ENCODE assay signal across 8 mouse cellular contexts in genomic region chr8:57468624-57469023, GRCm38 (mm10). TPM values are rescaled to one million over a fixed set of nuclear protein-coding genes. Genes with fewer than 3 reads are reported as not detected.
DNase-seq lines count a peak whose midpoint lies in the region; ATAC-seq and TF ChIP-seq lines count a peak whose summit lies in the region.

No protein-coding gene starts in this region.

- intact Hi-C loops in heart, adult 2 months (cut with DNase I) = loop anchor here (2.0 to 5.0 kb wide), 2 partner anchors 18 to 36 kb away; partner anchors contain the start of gene Sap30

- ATAC-seq in kidney, embryonic 15.5 days (replicated peaks; ENCODE audit: low FRiP score) = peak; percentile 67; the same call in 1 of the 2 replicates
- ATAC-seq in CD4-positive, CD25-positive, alpha-beta regulatory T cell, adult 4 months = no peak
- no peak for ATAC-seq in hindbrain, embryonic 12.5 days (ENCODE audit: low FRiP score)

- peak; percentile 53 for DNase-seq in 3T3-L1 (ENCODE audit: low read depth, low spot score)
- peak; percentile 22 to 26 for DNase-seq in adrenal gland, adult 18-20 months (ENCODE audit: low spot score in 2 of 2)
- peak; percentile 77 to 91 for DNase-seq in heart, adult 2 months
- DNase-seq in T-cell, adult 2 months (ENCODE audit: low spot score) = no peak

- H3K9ac ChIP-seq in heart, adult 2 months (ENCODE audit: low read depth, low read length) = no peak overlapping the region
- no peak overlapping the region for H3K9ac ChIP-seq in kidney, embryonic 15.5 days
- H3K9ac ChIP-seq in hindbrain, embryonic 12.5 days = no peak overlapping the region

- TF ChIP-seq CTCF in heart, adult 2 months (IDR thresholded peaks at IDR 0.05) = no peak

- H3K36me3 ChIP-seq in heart, adult 2 months (ENCODE audit: control insufficient read depth, insufficient read depth, low read length) = no peaks in the 10 kb centered on the region
- no peaks in the 10 kb centered on the region for H3K36me3 ChIP-seq in kidney, embryonic 15.5 days
- no peaks in the 10 kb centered on the region for H3K36me3 ChIP-seq in myocyte (ENCODE audit: control insufficient read depth, insufficient read depth)
- no peaks in the 10 kb centered on the region for H3K36me3 ChIP-seq in hindbrain, embryonic 12.5 days

- WGBS in heart, adult 2 months = 6% methylated on average over 5 of the region's 5 CpGs
- 40% methylated on average over 5 of the region's 5 CpGs for WGBS in kidney, embryonic 15.5 days
- WGBS in hindbrain, embryonic 12.5 days = 70% methylated on average over 5 of the region's 5 CpGs

- TF ChIP-seq EP300 in heart, adult 2 months (IDR thresholded peaks at IDR 0.05; ENCODE audit: insufficient read depth, low read depth, low read length) = peak; percentile 92

- no peaks in the 10 kb centered on the region for H3K27me3 ChIP-seq in heart, adult 2 months (ENCODE audit: control insufficient read depth, insufficient read depth, low read length)
- H3K27me3 ChIP-seq in kidney, embryonic 15.5 days = no peaks in the 10 kb centered on the region
- no peaks in the 10 kb centered on the region for H3K27me3 ChIP-seq in myocyte (ENCODE audit: control insufficient read depth, insufficient read depth, insufficient read length)
- H3K27me3 ChIP-seq in hindbrain, embryonic 12.5 days = no peaks in the 10 kb centered on the region

- H3K4me1 ChIP-seq in heart, adult 2 months (ENCODE audit: control insufficient read depth, insufficient read depth, low read length) = peaks cover 1% of the 10 kb centered on the region; the same call in 1 of the 2 replicates
- peaks cover 4% of the 10 kb centered on the region; the same call in 1 of the 2 replicates for H3K4me1 ChIP-seq in kidney, embryonic 15.5 days
- no peaks in the 10 kb centered on the region for H3K4me1 ChIP-seq in hindbrain, embryonic 12.5 days

- H3K79me2 ChIP-seq in heart, adult 2 months (replicated peaks; ENCODE audit: control insufficient read depth, insufficient read depth, low read length) = no peaks in the 10 kb centered on the region
- no peaks in the 10 kb centered on the region for H3K79me2 ChIP-seq in myocyte (ENCODE audit: control insufficient read depth, insufficient read depth)

- TF ChIP-seq POLR2A in heart, adult 2 months (IDR thresholded peaks at IDR 0.05; ENCODE audit: insufficient read depth, low read depth, low read length) = no peak
- no peak for TF ChIP-seq POLR2A in myocyte (IDR thresholded peaks at IDR 0.05; ENCODE audit: insufficient read length, low read depth)

- H3K27ac ChIP-seq in heart, adult 2 months = peak overlapping the region; percentile 62
- no peak overlapping the region for H3K27ac ChIP-seq in kidney, embryonic 15.5 days
- no peak overlapping the region for H3K27ac ChIP-seq in hindbrain, embryonic 12.5 days

- H3K4me3 ChIP-seq in heart, adult 2 months = no peak overlapping the region
- no peak overlapping the region for H3K4me3 ChIP-seq in kidney, embryonic 15.5 days (replicated peaks)
- no peak overlapping the region for H3K4me3 ChIP-seq in myocyte
- no peak overlapping the region for H3K4me3 ChIP-seq in hindbrain, embryonic 12.5 days

- H3K4me2 ChIP-seq in kidney, embryonic 15.5 days = no peak overlapping the region
- no peak overlapping the region for H3K4me2 ChIP-seq in myocyte (ENCODE audit: low read depth)
- H3K4me2 ChIP-seq in hindbrain, embryonic 12.5 days (replicated peaks) = no peak overlapping the region

- H3ac ChIP-seq in myocyte (ENCODE audit: control insufficient read depth, insufficient read length) = no peak overlapping the region

- no peaks in the 10 kb centered on the region for H3K9me3 ChIP-seq in kidney, embryonic 15.5 days (replicated peaks)
- no peaks in the 10 kb centered on the region for H3K9me3 ChIP-seq in hindbrain, embryonic 12.5 days (replicated peaks)

TF ChIP-seq in myocyte, 11 proteins besides CTCF, POLR2A, EP300 and RAD21:
- no peak for TF ChIP-seq POLR2AphosphoS2 (IDR thresholded peaks at IDR 0.05; ENCODE audit: insufficient read length, low read depth)
- peak; percentile 42 for TF ChIP-seq USF1 (IDR thresholded peaks at IDR 0.05; ENCODE audit: low read depth)

RNA-seq across cellular contexts. Expression of gene Scrg1, which starts 12.9 kb away (rescaled TPM):
- under 1 TPM in 1 of 2 experiments, not detected in 1; 0.46 TPM for total RNA-seq in adrenal gland, adult 18-20 months (2021)
- total RNA-seq in heart, adult 2 months (2021) = not detected
- polyA plus RNA-seq in heart, adult 2 months (2012; rRNA removed) = 0.29 TPM in 1 of 2 replicates, not detected in the other
- polyA plus RNA-seq in kidney, embryonic 15.5 days (2015; fragmentation: Nextera tagmentation; extraction: Ambion mirVana) = 0.39 TPM in 1 of 2 replicates, not detected in the other
- not detected for polyA plus RNA-seq in myocyte (2012; fragmentation: generic; extraction: Trizol)
- not detected for polyA plus RNA-seq in CD4-positive, CD25-positive, alpha-beta regulatory T cell, adult 4 months (2017; shearing (Covaris generic))
- 1.5 and 1.6 TPM in 2 replicates for polyA plus RNA-seq in hindbrain, embryonic 12.5 days (2016; fragmentation: Nextera tagmentation; extraction: Ambion mirVana)

RNA-seq across cellular contexts. Expression of gene Sap30, which starts 19.0 kb away (rescaled TPM):
- total RNA-seq in adrenal gland, adult 18-20 months (2021) = 10 to 100 TPM; 11.9 to 14.4 TPM
- 10 to 100 TPM; 11.6 to 13.8 TPM for total RNA-seq in heart, adult 2 months (2021)
- polyA plus RNA-seq in heart, adult 2 months (2012; rRNA removed) = 5.1 and 6.9 TPM in 2 replicates
- polyA plus RNA-seq in kidney, embryonic 15.5 days (2015; fragmentation: Nextera tagmentation; extraction: Ambion mirVana) = 35.9 and 37.0 TPM in 2 replicates
- 32.5 TPM for polyA plus RNA-seq in myocyte (2012; fragmentation: generic; extraction: Trizol)
- under 1 TPM in 1 of 2 experiments, not detected in 1; 0.36 TPM for polyA plus RNA-seq in CD4-positive, CD25-positive, alpha-beta regulatory T cell, adult 4 months (2017; shearing (Covaris generic))
- 89.9 and 90.4 TPM in 2 replicates for polyA plus RNA-seq in hindbrain, embryonic 12.5 days (2016; fragmentation: Nextera tagmentation; extraction: Ambion mirVana)

RNA-seq across cellular contexts. Expression of gene Hmgb2, which starts 43.1 kb away (rescaled TPM):
- 1 to 10 TPM; 5.1 to 5.3 TPM for total RNA-seq in adrenal gland, adult 18-20 months (2021)
- 1 to 10 TPM; 9.1 to 9.2 TPM for total RNA-seq in heart, adult 2 months (2021)
- 1.1 and 1.7 TPM in 2 replicates for polyA plus RNA-seq in heart, adult 2 months (2012; rRNA removed)
- 478 and 554 TPM in 2 replicates for polyA plus RNA-seq in kidney, embryonic 15.5 days (2015; fragmentation: Nextera tagmentation; extraction: Ambion mirVana)
- polyA plus RNA-seq in myocyte (2012; fragmentation: generic; extraction: Trizol) = 24.9 TPM
- 100 to 1,000 TPM; 214 to 242 TPM for polyA plus RNA-seq in CD4-positive, CD25-positive, alpha-beta regulatory T cell, adult 4 months (2017; shearing (Covaris generic))
- polyA plus RNA-seq in hindbrain, embryonic 12.5 days (2016; fragmentation: Nextera tagmentation; extraction: Ambion mirVana) = 331 and 384 TPM in 2 replicates
